Mouse (Mus musculus) midbrain, postnatal 0 days (tissue): Measurements from ENCODE around the gene Zbed3. TPM values are rescaled to one million over a fixed set of nuclear protein-coding genes. Genes with fewer than 3 reads are reported as not detected.

ENCODE experiments used
- ATAC-seq: fragments of 200-750 bp; cut with Nextera tagmentation; 2 replicates; pipeline ENCODE4 v1.8.0; 2017; ENCODE audit warnings: moderate number of reproducible peaks, mild to moderate bottlenecking, moderate TSS enrichment, moderate library complexity; ENCODE audit not compliant: low FRiP score
- DNase-seq: peaks from one replicate; pipeline ENCODE4 v3.0.0-alpha.2; 2015; ENCODE audit warnings: low spot score
- H3K27ac ChIP-seq: fragments of 300-500 bp; sonication (generic); 2 replicates; pipeline ENCODE4 v1.5.1; 2014; ENCODE audit warnings: low read depth, mild to moderate bottlenecking, low read length, mixed read lengths
- H3K27me3 ChIP-seq: fragments of 300-500 bp; sonication (generic); 2 replicates; pipeline ENCODE4 v1.6.1; 2014; ENCODE audit warnings: low read length, control low read depth, mixed read lengths; ENCODE audit not compliant: insufficient read depth
- H3K36me3 ChIP-seq: fragments of 300-500 bp; sonication (generic); 2 replicates; pipeline ENCODE4 v1.6.1; 2014; ENCODE audit warnings: low read length, control low read depth, mixed read lengths; ENCODE audit not compliant: insufficient read depth
- H3K4me1 ChIP-seq: fragments of 300-500 bp; sonication (generic); 2 replicates; pipeline ENCODE4 v1.6.1; 2014; ENCODE audit warnings: mild to moderate bottlenecking, control low read depth, antibody characterized with exemption, low read length, mixed read lengths; ENCODE audit not compliant: insufficient read depth
- H3K4me2 ChIP-seq: fragments of 300-500 bp; sonication (generic); 2 replicates; pipeline ENCODE4 v1.6.1; 2014; ENCODE audit warnings: low read depth, mild to moderate bottlenecking, low read length, mixed read lengths; ENCODE audit not compliant: poor library complexity, severe bottlenecking
- H3K4me3 ChIP-seq: fragments of 300-500 bp; sonication (generic); 2 replicates; pipeline ENCODE4 v1.5.1; 2014; ENCODE audit warnings: low read depth, mild to moderate bottlenecking, low read length, moderate library complexity
- H3K9ac ChIP-seq: fragments of 300-500 bp; sonication (generic); replicated peaks from 2 replicates; pipeline ENCODE4 v1.6.1; 2014; ENCODE audit warnings: mild to moderate bottlenecking, low read length, moderate library complexity, mixed read lengths; ENCODE audit not compliant: poor library complexity, severe bottlenecking
- H3K9me3 ChIP-seq: fragments of 300-500 bp; sonication (generic); 2 replicates; pipeline ENCODE4 v1.6.1; 2016; ENCODE audit warnings: low read length, control low read depth
- CTCF ChIP-seq: IDR thresholded peaks from 2 replicates; pipeline ENCODE4 v1.5.1; 2016; ENCODE audit warnings: antibody characterized with exemption, mild to moderate bottlenecking
- WGBS: fragments of 180-500 bp; shearing (Covaris S2); extraction: QIAGEN DNeasy Blood & Tissue Kit; methylation state at CpG from one replicate; pipeline ENCODE4 v1.1.7; 2014; 5-methylcytosine and 5-hydroxymethylcytosine counted together
- polyA plus RNA-seq: library from polyadenylated mRNA; unstranded; fragments of >200 nt; fragmentation: Nextera tagmentation; extraction: Ambion mirVana; gene quantifications from 2 replicates; pipeline ENCODE4 v1.2.1, GENCODE M21; 2015
- total RNA-seq: library from RNA; depleted of rRNA; stranded (reverse); fragments of >200 nt; gene quantifications from 2 replicates; pipeline ENCODE4 v1.2.3, GENCODE M21; 2014

The Zbed3 gene
- total and polyA plus RNA-seq, 2 experiments from 2014 or later = 23.8 to 31.5 TPM

DNA sequence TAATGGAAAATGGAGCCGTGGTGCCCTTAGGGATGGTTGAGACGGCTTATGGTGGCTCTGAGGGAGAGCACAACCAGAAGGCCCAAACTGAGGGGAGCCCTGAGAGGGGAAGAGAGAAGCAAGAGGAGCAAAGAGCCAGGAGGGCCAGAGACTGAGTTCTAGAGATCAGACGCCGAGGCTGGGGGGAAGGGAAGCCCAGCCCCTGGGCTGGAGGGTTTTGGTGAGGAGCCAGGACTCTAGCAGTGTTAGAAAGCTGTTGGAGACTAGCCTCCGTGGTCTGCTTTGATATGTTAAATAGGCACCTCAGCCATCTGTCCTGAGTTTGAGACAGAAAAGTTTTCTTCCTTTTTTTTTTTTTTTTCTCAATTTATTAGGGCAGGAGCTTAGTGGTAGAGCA lies 3.9 kb downstream of the Zbed3 start:
- no peak for TF ChIP-seq CTCF
- Histone ChIP-seq H3K4me3 (peak overlapping the region; percentile 88), H3K27me3 (no peaks in the 10 kb centered on the region), H3K4me1 (peaks cover 13% of the 10 kb centered on the region), H3K27ac (peak overlapping the region; percentile 26; the same call in 1 of the 2 replicates), H3K9ac (peak overlapping the region; percentile 100), H3K36me3 (no peaks in the 10 kb centered on the region), H3K4me2 (peak overlapping the region; percentile 82), H3K9me3 (no peaks in the 10 kb centered on the region)
- no peak for ATAC-seq
- WGBS = 8% methylated on average over 5 of the region's 5 CpGs
- peak; percentile 85 for DNase-seq

DNA sequence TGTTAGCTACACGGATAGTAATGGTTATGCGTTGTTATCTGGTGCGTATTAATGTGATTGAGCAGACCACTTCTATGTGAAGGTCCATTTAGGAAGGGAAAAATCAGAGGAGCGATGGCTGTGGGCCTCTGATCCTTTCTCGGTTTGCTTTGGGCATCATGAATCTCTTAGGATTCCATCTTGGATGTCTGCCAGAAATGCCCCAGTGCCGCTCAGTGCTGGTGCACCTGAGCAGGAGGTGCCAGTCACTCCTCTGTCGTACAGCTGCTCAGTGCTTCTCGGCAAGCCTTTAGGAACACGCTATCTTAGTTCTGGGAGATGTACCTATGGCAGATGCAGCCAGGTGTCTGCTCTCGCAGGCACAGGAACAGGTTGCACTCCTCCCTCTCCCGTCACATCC lies 5.4 kb downstream of the Zbed3 start:
- no peak overlapping the region for H3K9ac ChIP-seq
- H3K4me3 ChIP-seq = no peak overlapping the region
- no peaks in the 10 kb centered on the region for H3K27me3 ChIP-seq
- no peak for TF ChIP-seq CTCF
- H3K4me2 ChIP-seq = no peak overlapping the region
- WGBS = 76% methylated on average over 11 of the region's 11 CpGs
- no peak overlapping the region for H3K27ac ChIP-seq
- ATAC-seq (no peak), DNase-seq (no peak)
- peaks cover 13% of the 10 kb centered on the region for H3K4me1 ChIP-seq
- H3K9me3 ChIP-seq = no peaks in the 10 kb centered on the region
- no peaks in the 10 kb centered on the region for H3K36me3 ChIP-seq

DNA sequence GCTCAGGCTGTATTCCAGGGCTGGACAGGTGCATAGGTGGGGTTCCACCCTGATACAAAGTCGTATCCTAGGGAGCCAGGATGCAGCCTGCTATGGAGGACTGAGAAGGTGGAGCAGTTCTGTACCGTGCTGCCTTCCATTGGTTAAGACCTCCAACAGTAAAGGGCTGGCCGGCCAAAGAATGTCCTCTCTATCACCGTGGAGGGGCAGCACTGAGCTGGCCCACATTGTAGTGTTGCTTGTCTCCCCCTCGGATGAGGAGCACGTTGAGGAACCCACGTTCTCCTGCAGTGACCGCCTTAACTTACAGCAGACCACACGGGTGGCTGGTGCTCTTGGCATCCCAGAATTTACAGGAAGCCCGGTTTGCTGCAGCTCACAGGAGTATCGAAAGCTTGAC lies 7.1 kb downstream of the Zbed3 start:
- Histone ChIP-seq H3K9ac (no peak overlapping the region), H3K4me1 (peaks cover 13% of the 10 kb centered on the region), H3K27me3 (no peaks in the 10 kb centered on the region), H3K36me3 (no peaks in the 10 kb centered on the region), H3K4me3 (no peak overlapping the region), H3K27ac (no peak overlapping the region), H3K4me2 (no peak overlapping the region), H3K9me3 (no peaks in the 10 kb centered on the region)
- DNase-seq = peak; percentile 9
- TF ChIP-seq CTCF = peak; percentile 30; the same call in 1 of the 2 replicates
- no peak for ATAC-seq
- 63% methylated on average over 11 of the region's 11 CpGs for WGBS

DNA sequence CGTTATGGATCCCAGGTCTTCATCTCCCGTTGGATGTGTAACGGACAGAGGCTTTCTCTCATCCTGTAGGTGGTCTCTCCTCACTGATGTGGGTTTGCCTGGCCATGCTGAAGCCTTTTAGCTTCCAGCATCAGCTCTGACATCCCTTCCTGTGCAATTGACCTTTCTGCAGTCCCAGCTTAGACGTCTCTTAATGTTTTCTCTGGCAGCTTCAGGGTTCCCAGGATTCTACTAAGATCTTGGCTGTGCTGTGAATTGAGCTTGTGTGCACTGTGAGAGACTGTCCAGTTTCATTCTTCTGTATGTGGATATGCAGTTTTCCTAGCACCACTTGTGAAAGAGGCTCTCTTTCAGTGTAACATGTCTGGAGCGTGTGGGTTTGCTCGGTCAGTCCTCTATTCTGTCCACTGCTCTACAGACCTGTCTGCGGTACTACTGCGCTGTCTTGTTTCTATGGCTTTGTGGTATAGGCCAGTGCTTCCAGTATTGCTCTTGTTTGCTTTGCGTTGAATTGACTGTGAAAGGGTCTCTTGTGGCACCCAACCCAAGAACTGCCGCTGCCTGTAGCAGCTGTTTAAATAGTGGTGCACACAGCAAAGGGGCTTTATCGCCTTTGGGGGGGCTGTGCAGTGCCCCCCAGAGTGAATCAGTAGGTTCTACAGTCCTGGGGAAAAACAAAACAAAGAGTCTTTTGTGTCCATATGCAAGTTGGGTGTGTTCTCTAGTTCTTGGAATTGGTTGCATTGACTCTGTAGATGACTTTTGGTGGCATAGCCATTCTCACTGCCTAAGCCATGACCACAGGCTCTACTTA lies 8.9 kb downstream of the Zbed3 start:
- no peak overlapping the region for H3K27ac ChIP-seq
- H3K9me3 ChIP-seq = no peaks in the 10 kb centered on the region
- no peak overlapping the region for H3K4me2 ChIP-seq
- no peak overlapping the region for H3K9ac ChIP-seq
- H3K27me3 ChIP-seq = no peaks in the 10 kb centered on the region
- ATAC-seq (no peak), DNase-seq (peak; percentile 7)
- 78% methylated on average over 11 of the region's 11 CpGs for WGBS
- H3K4me3 ChIP-seq = no peak overlapping the region
- H3K4me1 ChIP-seq = peaks cover 6% of the 10 kb centered on the region
- H3K36me3 ChIP-seq = peaks cover 9% of the 10 kb centered on the region; the same call in 1 of the 2 replicates
- TF ChIP-seq CTCF = no peak

DNA sequence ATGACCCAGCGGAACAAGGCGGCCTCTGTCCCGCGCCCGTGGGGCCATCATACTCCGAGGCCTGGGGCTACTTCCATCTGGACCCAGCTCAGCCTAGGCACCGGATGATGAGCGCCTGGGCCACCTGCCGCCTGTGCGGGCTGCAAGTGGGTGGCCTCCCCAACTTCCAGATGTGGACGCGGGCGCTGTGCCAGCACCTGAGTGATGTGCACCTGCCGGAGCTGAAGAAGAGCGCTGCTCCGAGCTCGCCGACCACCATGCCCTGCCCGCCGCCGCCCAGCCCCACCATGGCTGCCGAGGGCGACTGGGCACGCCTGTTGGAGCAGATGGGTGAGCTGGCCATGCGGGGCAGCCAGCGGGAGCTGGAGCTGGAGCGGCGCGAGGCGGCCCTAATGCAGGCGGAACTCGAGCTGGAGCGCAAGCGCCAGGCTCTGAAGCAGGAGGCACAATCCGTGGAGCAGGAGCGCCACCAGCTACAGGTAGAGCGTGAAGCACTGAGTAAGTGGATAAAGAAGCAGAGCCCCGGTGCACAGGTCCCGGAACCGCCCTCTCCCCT lies 12.8 kb downstream of the Zbed3 start:
- H3K27ac ChIP-seq = no peak overlapping the region
- peak overlapping the region; percentile 23; the same call in 1 of the 2 replicates for H3K4me2 ChIP-seq
- H3K4me3 ChIP-seq = no peak overlapping the region
- no peaks in the 10 kb centered on the region for H3K4me1 ChIP-seq
- TF ChIP-seq CTCF = no peak
- H3K9me3 ChIP-seq = no peaks in the 10 kb centered on the region
- WGBS = 67% methylated on average over 40 of the region's 40 CpGs
- no peak overlapping the region for H3K9ac ChIP-seq
- ATAC-seq (peak; percentile 47; the same call in 1 of the 2 replicates), DNase-seq (peak; percentile 29)
- no peaks in the 10 kb centered on the region for H3K27me3 ChIP-seq
- peaks cover 19% of the 10 kb centered on the region; the same call in 1 of the 2 replicates for H3K36me3 ChIP-seq

DNA sequence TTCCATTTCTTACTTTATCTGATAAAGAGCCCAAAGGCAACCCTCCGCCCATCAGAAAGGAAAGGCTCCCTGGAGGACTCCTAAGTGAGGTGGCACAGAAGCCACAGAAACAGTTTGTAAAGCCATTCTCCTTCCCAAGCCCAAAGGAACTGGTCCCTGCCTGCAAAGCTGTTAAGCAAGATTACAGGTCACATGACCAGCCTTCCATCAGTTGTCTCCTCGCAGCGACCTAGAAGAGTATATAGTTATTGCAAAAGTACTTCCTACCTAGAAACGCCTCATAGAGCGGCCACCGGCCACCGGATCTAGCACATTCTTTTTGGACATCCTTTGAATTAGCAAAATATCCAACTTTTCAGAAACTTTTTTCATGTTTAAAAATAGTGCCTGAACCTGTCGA lies 20.1 kb downstream of the Zbed3 start:
- ATAC-seq = no peak
- Histone ChIP-seq H3K9ac (no peak overlapping the region), H3K4me2 (no peak overlapping the region), H3K9me3 (no peaks in the 10 kb centered on the region), H3K27me3 (no peaks in the 10 kb centered on the region), H3K4me1 (no peaks in the 10 kb centered on the region), H3K4me3 (no peak overlapping the region), H3K27ac (no peak overlapping the region), H3K36me3 (peaks cover 10% of the 10 kb centered on the region; the same call in 1 of the 2 replicates)
- 86% methylated on average over 8 of the region's 8 CpGs for WGBS
- no peak for DNase-seq
- no peak for TF ChIP-seq CTCF
